Mouse (Mus musculus) cerebellum, postnatal 36 days (tissue): Measurements from ENCODE around the gene Ttc23.

ENCODE experiments used
- DNase-seq, 2 experiments: peaks; one replicate each; pipeline ENCODE4 v3.0.0; 2021 to 2022; ENCODE audit warnings: mixed read lengths in 2 of 2

Ttc23 gene

DNA sequence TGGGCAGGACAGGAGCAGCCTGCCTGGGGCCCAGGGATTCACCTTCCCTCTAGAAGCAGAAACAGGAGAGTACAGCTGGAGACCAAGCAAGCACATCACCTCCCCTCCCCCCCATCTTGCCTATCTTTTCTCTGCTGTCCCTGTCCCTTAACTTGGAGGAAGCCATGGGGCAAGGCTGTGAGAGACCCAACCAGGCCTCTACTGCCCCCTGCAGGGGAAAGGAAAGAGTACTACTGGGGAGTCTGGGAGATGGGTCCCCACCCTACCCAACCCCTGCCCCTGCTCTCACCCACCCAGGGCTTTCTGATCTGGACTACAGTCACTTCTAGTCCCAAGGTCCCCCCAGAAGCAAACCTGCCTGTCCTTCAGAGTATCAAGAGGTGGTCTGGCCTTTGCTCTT lies 53.6 kb downstream of the Ttc23 start:
- DNase-seq = peak in 1 of 2 experiments; percentile 6

DNA sequence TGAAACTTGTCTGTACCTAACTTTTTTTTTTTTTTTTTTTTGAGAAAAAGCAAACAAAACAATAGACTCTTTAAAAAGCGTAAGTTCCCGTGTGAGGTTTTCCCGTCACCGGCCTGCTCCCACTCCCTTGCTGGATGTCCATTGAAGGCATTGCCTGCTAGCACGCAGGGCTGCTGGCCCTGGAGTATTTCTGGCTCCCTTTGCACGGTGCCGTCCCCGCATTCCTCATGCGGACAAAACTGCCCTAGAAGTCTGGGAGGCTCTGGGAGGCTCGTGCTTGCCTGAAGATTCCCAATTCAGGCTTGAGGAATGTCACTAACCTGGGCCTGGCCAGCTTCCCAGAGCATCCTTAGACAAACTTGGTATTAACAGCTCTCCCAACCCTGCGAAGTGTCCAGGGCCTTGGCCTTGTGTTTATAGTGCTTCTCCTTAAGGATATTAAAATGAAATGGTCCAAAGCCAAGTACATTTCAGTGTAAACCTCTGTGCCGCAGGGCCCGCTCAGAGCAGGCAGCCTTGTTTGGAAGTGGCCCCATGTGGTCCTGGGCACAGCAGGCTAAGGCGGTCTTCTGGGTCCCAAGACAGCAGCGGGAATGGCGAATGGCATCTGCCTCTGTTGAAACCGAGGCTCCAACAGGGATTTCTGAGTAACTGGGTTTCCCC lies 54.2 kb downstream of the Ttc23 start:
- no peak for DNase-seq

DNA sequence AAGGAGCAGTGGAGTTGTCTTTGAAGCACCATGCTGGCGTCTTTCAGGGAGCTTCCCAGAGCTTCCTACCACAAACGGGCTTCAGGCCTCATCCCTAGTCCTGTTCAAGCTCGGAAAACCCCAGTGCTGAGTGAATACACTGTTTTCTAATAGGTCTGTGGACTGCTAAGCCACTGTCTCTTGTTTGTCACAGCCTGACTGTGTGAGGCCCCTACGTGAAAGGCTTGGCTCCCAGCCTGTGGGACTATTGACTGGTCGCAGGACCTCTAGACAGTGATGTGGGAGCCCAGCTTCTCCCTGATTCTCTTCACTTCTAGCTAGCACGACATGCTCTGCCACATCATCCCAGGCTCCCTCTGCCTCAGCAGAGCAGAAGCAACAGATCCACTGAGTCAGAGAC lies 61.0 kb downstream of the Ttc23 start:
- no peak for DNase-seq

DNA sequence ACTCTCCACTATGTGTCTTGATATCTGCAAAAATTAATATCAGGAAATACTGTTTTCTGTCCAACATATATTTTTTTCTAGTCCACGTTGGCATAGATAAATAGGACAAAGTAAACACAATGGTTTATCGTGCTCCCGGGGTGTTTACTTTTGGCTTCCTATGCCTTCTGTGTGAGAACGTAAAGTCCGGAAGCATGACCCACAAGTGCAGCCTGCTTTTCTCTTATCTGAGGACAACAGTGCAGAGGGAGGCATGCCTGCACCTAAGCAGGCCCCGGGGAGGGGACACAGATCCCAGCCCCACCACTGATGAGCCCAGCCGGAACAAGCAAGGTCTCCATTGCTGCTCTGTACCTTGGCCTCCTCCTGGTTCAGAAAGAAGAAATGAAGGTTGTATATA lies 63.0 kb downstream of the Ttc23 start:
- no peak for DNase-seq

- peak; percentile 20 to 26 for DNase-seq
Observed at GRCm38 (mm10) chr7:67713820-67714510, 66.8 kb downstream of the Ttc23 start.

GRCm38 (mm10) chr7:67715176-67715575 lies 68.0 kb downstream of the Ttc23 start:
- no peak for DNase-seq

DNA sequence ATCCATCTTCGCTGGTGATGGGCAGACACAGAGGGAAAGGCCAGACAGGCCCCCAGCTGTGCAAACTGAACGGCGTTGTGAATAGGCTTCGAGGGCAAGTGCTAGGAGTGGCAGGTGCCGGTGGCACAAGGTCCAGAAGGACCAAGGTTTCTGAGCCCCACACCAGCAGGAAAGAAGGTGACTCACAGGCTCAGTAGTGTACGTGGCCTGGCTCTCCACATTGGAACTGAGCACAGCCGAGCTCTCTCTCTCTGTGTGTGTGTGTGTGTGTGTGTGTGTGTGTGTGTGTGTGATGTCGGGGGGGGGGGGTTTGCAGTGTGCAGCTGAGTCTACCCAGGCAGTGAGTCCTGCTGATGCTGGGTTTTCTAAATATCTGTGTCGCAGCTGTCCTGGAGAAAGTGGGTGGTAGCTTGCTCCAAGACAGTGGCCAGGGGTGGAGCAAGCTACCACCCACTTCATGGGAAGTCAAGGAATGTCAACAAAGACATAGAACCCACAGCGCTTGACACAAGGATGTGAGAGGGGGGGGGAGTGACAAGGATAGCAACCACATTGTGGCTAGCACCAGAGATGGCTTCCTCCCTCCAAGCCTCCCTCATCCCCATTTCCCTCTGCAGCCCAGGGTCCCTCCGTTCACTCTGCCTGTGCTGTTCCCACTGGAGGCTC lies 69.1 kb downstream of the Ttc23 start:
- DNase-seq = no peak

DNA sequence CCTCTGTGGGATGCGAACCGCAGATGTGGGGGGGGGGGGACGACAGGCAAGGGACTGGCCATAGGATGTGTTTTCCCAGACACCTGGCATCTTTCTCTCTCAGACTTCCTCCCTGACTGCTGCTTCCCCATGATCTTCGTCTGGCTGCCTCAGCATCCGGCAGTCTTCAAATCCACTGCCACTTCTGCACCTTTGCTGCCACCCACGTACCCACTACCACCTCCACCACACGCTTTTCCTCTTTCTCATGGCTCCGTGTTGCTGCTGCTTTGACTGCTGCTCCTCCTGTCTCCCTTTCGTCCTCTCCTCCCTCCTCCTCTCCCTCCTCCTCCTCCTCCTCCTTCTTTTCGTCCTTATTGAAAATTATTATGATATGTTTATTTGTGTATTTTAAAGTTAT lies 69.7 kb downstream of the Ttc23 start:
- no peak for DNase-seq

- no peak for DNase-seq
Observed at GRCm38 (mm10) chr7:67717520-67717919, 70.3 kb downstream of the Ttc23 start.

- DNase-seq = no peak
Observed at GRCm38 (mm10) chr7:67718804-67719203, 71.6 kb downstream of the Ttc23 start.

- DNase-seq = no peak
Observed at GRCm38 (mm10) chr7:67722163-67722562, 75.0 kb downstream of the Ttc23 start.

GRCm38 (mm10) chr7:67724536-67724935 lies 77.3 kb downstream of the Ttc23 start:
- no peak for DNase-seq

DNA sequence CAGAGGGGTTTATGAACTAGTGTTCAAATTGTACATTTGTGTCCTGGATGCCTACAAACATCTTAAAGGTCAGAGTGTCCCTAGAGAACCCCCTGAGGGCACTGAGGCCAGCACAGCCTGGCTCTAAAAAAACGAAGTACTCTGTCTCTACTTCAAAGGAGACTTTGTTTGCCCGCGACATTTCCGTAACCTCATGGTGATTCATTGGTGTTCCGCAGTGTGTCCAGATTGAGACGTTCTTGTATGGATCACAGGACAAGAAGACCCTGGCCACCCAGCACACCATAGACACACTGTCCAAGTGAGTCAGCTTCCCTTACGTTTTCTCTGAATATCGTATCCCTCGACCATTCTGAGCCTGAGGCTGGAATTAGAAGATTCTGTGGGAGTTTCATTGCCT lies 77.8 kb downstream of the Ttc23 start:
- DNase-seq = no peak

DNA sequence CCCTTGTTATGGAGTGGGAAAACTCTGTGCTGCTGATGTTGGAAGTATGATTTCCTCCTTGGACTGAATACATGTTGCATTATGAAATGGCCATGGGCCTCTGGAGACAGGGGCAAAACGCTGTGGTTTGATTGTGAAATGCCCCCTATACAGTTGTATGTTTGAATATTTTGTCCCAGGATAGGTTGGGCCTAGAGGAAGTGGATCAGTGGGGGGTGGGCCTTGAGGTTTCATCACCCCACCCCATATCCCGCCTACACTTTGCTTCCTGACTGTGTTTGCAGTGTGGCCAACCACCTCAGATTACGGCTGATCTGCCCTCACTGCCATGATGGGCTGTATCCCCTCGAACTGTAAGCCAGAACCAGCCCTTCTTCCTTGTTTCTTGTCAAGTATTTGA lies 81.0 kb downstream of the Ttc23 start:
- no peak for DNase-seq

DNA sequence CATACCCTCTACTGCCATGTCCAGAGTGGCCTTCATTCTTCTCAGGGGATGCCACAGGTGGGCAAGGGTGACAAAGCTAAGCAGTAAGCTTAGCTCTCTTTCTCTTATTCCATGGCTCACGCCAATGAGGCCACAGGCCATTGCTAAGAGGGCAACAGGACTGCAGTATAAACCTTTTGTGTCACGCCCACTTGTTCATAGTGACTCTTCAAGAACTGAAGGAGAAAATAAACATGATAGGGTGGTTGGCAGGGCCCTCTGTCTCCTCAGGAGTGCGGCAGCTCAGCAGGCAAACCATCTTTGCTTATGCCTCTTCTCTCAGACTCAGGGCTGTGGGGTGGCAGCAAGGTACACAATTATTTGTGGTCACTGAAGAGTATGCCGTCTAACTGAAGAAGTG lies 81.6 kb downstream of the Ttc23 start:
- no peak for DNase-seq

DNA sequence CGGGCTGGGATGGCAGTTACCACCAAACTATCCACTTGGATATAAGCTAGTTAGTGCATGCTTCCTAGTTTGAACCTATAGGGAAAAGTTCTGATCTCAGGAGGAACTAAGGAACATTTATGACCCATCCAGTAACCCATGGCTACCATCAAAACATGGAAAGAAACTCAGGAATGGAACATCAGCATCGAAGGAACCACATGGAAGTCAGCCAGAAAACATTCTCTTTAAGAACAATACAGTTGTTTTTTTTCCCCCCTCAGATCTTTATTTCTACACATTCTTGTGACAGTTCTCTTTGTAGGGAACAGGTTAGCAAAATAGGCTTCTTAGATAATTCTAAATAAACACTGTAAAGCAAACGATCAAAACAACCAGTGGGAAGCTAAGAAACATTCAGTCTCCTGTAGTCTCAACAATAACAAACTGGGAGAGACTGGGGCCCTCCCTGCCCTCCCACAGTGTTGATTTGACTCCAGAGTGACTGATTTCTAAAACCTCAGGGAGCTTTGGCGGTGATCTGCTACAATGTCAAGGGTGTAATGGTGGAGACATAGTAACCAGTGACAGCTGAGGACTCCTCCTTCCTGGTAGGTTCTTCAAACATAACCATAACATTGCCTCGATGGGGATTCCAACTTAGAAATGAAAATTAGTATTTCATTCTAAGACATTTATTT lies 83.4 kb downstream of the Ttc23 start:
- no peak for DNase-seq

DNA sequence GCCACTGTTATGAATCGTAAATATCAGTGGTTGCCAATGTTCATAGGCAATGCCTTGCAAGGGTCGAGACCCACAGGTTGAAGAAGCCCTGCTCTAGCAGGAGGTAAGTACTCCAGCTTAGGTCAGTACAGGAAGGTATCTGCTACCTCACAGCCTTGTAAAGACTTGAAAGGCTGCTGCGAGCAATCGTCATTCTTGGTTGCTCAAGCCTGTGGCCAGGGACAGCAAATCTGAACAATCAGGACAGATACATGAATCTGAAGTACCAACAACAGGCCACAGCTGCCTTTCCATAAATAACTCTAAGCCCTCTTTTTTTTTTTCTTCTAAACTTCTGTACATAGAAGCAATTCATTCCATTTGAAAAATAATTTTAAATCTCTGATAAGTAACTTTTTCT lies 85.1 kb downstream of the Ttc23 start:
- DNase-seq = no peak

GRCm38 (mm10) chr7:67740382-67740781 lies 93.2 kb downstream of the Ttc23 start:
- DNase-seq = no peak

DNA sequence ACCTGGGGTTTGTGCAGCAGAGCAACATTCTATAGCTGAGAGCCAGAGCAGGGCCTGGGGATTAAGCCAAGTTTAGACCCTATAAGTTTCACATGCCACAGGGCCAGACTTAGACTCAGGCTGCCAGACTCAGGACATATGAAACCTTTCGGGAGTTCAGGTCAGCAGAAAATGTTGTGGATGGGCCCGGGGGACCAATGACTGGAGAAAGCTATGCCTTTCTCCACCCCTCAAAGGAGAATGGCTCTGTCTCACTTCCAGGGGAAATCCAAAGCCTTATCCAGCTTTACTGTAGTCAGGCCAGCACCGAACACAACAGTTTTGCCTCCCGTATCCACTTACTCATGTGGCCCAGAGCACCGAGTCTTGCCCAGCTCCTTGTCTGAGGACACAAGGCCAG lies 93.6 kb downstream of the Ttc23 start:
- DNase-seq = no peak

DNA sequence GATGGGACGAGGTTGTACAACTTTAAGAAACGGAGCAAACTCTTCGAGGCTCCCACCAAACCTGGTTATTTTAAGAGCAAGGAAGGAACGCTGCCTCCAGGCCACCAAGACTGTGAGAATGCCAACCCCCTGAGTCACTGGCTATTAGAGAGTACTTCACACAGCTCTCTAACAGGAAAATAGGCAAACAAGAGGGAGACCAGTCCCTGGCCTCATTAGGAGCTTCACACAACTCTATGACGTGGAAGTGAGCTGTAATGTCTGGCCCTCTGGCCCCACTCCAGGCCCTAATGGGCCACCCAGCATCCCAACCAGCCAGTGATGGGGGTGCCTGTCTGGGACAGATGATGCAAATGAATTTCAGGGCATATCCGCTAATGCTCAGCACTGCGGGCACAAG lies 94.5 kb downstream of the Ttc23 start:
- DNase-seq = no peak

DNA sequence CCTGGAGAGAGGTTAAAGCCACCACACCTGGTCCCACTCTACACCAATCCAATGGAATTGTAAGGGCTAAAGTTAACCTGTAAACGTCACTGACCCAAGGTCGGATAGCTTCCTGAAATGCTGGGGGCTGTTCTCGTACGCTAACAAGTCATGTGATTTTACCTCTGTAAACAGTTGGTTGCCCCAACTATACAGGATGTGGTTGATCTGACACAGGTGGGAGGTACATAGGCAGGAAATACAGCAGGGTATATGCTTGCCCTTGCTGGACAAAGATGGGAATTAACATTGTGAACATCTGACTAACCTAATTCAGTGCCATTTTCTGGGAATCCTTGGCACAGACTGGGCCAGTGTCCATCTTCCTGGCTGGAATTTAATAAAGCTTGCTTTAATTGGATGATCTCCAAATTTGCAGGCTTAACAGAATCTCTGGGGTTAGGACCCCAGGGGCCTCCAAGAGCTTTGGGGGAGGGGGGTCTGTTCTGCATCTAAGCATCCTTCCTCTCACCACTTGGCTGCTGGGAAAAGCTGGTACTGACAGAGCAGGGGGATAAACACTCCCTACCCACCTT lies 100.6 kb downstream of the Ttc23 start:
- DNase-seq = no peak

- DNase-seq = no peak
Observed at GRCm38 (mm10) chr7:67749441-67750239, 102.4 kb downstream of the Ttc23 start.
